Mouse (Mus musculus) spleen, adult 2 months (tissue): ENCODE measurements around the gene Rpl6.
"Not testable (repeated sequence)": the region's sequence is repeated elsewhere in the genome, so short reads cannot be mapped to it uniquely, and the experiment has no call there.

Experiments used
- CTCF ChIP-seq: fragments of 200-500 bp; IDR thresholded peaks from 2 replicates; pipeline ENCODE4 v1.5.1; 2011; ENCODE audit warnings: mild to moderate bottlenecking, inconsistent platforms; ENCODE audit not compliant: insufficient read depth, insufficient read length, insufficient replicate concordance; ENCODE audit errors: extremely low read depth
- POLR2A ChIP-seq: fragments of 200-500 bp; IDR thresholded peaks from 2 replicates; pipeline ENCODE4 v1.6.1; 2011; ENCODE audit warnings: low read depth, low read length, inconsistent platforms

GRCm38 (mm10) chr5:121205537-121206130 lies 1.4 kb downstream of the Rpl6 start:
- TF ChIP-seq CTCF, POLR2A: not testable (repeated sequence)
